Mouse (Mus musculus): ENCODE measurements at regions not wholly inside any gene's neighbourhood (a gene's known extent, or its start where the extent isn't known, plus 50 kb on each side); places are given as distances from the start of the nearest gene placed in this dataset.

GRCm38 (mm10) chr15:95714408-95714807, 58.6 kb upstream of the Dbx2 start:
- DNase-seq (ENCODE audit: low read depth) = no peak

DNA sequence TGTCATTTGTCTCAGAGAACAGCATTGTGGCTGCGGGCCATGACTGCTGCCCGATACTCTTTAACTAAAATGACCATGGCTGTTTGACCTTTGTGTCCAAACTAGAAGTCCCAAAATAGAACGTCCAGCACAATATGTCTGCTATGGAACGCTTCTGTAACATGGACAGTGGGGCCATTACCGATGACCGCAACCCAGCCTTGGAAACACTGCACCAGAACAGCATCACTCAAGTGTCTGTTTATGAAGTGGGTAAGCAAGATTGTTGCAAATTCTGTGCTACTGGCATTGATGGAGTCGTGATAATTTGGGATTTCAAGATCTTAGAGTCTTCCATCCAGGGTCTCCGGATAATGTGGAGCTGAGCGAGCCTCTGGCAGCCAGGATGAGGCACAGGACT, 60.2 kb upstream of the Dbx2 start:
- DNase-seq (ENCODE audit: low read depth) = no peak

DNA sequence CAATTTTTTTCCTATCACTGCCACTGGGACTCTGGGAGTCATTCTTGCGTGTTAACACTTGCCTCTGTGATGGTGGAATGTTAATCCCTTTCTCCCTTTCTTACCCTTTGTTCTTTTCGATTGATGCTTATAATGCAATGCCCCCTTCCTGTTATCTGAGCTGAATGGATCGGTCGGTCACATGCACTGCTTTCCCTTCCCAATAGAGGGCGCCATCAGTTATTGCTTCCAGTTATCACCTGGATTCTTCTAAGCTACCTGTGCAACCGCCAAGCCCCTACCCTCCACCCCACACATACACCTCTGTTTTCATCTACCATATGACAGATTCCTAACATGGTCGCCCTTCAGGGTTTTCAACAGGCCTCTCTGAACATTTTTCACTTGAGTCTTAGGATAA, 66.9 kb upstream of the Ano6 start:
- DNase-seq (ENCODE audit: low read depth) = no peak

- DNase-seq (ENCODE audit: low read depth) = peak; percentile 63
Measured at GRCm38 (mm10) chr15:95725866-95726265, 64.8 kb upstream of the Ano6 start.

- no peak for DNase-seq (ENCODE audit: low read depth)
Measured at GRCm38 (mm10) chr15:95726516-95726915, 64.1 kb upstream of the Ano6 start.

- DNase-seq (ENCODE audit: low read depth) = no peak
Measured at GRCm38 (mm10) chr15:95735746-95736145, 54.9 kb upstream of the Ano6 start.
